Mouse (Mus musculus): ENCODE results near the gene Ccdc153.

Ccdc153 gene

DNA sequence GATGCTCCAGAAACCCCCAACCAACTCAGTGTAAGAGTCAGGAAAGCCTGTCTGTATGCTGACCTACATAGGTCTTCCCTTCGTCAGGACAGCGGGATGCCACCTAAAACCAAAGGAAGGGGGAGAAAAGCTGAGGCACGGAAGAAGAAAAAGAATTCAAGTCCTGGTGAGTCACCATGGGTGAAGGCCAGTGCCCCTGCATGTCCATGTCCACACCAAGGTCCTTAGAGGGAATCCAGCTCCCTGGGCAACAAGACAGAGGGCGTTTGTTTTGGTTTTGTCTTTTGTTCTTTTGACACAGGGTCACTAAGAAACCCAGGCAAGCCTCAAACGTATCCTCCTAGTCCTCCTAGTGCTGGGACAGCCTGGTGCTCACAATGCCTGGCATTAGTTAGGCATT lies 435 bp downstream of the Ccdc153 start:
- no peak for DNase-seq (ENCODE audit: low read depth, low spot score)

DNA sequence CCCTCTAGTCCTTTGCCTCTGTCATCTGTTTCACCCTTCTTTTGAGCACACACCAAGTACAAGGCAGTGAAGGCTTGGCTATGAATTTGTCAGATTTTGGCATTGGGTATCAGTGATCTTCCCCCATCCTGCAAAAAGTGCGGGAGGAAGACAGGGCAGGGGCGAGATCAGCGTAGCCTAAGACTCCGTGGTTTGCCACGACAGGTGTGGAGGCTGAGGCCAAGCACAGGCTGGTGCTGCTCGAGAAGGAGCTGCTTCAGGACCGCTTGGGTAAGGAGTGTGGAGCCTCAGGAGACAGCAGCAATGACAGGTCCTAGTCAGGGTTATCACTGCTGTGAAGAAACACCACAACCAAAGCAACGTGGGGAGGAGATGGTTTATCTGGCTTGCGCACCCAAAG lies 942 bp downstream of the Ccdc153 start:
- no peak for DNase-seq (ENCODE audit: low read depth, low spot score)

GRCm38 (mm10) chr9:44243621-44244020 lies 3.1 kb downstream of the Ccdc153 start:
- DNase-seq (ENCODE audit: low read depth, low spot score) = no peak

- no peak for DNase-seq (ENCODE audit: low read depth, low spot score)
Observed at GRCm38 (mm10) chr9:44247907-44248306, 7.4 kb downstream of the Ccdc153 start.

GRCm38 (mm10) chr9:44249181-44250146 lies 9.0 kb downstream of the Ccdc153 start:
- DNase-seq (ENCODE audit: low read depth, low spot score) = peak; percentile 71

- DNase-seq (ENCODE audit: low read depth, low spot score) = no peak
Observed at GRCm38 (mm10) chr9:44250445-44250844, 10.0 kb downstream of the Ccdc153 start.

GRCm38 (mm10) chr9:44251314-44251713 lies 10.8 kb downstream of the Ccdc153 start, which contains the start of gene Pdzd3:
Pdzd3 (minus strand) TSS chr9:44251471.
- no peak for DNase-seq (ENCODE audit: low read depth, low spot score)

- no peak for DNase-seq (ENCODE audit: low read depth, low spot score)
Observed at GRCm38 (mm10) chr9:44253441-44253840, 13.0 kb downstream of the Ccdc153 start.

DNA sequence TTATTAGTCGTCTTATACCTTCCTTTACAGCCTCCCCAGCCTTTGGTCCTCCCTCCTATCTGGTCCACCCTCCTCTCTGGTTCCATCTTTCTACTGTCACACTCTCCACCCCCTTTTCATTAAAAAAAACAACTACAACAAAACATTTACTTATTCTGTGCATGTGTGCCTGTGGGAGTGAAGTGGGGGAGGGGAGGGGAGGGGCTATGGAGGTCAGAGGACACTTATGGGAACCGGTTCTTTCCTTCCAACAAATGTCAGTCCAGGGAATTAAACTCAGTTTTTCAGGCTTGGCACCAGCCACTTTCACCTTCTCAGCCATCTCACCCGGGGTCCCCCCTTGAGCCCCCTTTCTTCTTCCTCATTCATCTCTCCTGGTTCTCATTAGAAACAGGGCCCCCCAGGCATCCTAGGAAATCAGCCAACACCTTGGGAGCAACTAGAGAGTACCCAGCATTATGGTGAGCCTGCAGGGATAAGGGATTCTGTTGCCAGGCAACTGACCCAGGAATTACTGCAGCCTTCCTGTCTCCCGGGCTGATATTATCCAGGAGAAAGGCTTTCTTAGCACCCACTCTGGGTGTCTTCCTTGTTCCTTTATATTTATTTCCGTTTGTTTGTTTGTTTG lies 14.1 kb downstream of the Ccdc153 start:
- DNase-seq (ENCODE audit: low read depth, low spot score) = no peak

- DNase-seq (ENCODE audit: low read depth, low spot score) = no peak
Observed at GRCm38 (mm10) chr9:44255136-44255521, 14.7 kb downstream of the Ccdc153 start.

GRCm38 (mm10) chr9:44256213-44256612 lies 15.7 kb downstream of the Ccdc153 start:
- no peak for DNase-seq (ENCODE audit: low read depth, low spot score)

DNA sequence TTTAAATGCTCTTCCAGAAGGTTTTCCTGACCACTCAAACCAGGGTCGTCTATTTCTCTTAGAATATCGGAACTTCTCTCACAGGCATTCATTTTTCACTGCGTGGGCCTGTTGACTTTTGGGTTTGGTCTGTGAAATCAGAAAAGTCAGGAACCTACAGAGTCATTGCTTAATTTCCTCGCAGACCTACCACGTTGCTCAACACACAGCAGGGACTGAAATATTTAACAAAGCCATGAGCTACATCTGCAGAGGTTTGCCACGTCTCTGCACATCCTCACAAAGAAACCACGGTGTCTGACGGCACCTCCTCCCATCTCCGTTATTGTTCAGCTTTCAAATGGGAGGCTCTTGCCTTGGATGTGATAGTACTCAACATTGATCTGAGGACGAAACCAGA lies 18.5 kb downstream of the Ccdc153 start:
- no peak for DNase-seq (ENCODE audit: low read depth, low spot score)

DNA sequence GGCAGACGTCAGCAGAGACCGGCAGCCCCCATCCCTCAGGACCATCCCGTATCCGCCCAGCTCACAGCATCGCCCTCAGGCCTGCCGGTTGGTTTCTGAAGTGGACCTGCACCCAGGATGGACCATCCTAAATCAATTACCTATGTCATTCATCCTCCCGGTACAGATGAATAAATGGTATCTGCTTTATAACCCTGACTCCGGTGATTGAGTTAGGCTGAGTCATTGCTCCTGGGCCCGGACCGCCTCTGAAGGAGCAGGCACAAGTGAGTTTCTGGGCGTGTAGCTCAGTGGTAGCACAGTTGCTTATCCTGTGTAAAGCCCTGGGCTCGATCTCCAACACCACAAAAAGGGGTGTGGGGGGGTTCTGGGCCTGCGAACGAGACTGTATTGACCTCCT lies 20.9 kb downstream of the Ccdc153 start:
- DNase-seq (ENCODE audit: low read depth, low spot score) = no peak

GRCm38 (mm10) chr9:44266478-44267226 lies 26.2 kb downstream of the Ccdc153 start:
- no peak for DNase-seq (ENCODE audit: low read depth, low spot score)

GRCm38 (mm10) chr9:44267319-44268026 lies 27.0 kb downstream of the Ccdc153 start:
- peak; percentile 44 for DNase-seq (ENCODE audit: low read depth, low spot score)

DNA sequence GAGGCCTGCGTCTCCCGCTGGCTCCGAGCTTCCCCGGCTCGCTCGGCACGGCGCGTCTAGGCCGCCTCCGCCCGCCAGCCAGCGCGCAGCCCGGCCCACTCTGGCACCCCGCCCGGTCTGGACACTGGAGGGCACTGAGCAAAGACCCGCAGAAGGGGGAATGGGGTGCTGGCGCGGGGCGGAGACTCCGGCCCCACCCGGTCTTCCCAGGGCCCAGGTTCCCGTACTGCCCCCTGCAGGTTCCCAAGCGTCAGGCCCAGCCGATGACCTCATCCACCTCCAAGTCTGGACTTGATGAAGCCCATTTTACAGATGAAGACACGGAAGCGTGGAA lies 27.5 kb downstream of the Ccdc153 start:
- DNase-seq (ENCODE audit: low read depth, low spot score) = peak; percentile 89

GRCm38 (mm10) chr9:44268432-44268831 lies 28.0 kb downstream of the Ccdc153 start, which contains the start of gene Nlrx1:
Nlrx1 (minus strand) TSS chr9:44268599.
- DNase-seq (ENCODE audit: low read depth, low spot score) = peak; percentile 47

GRCm38 (mm10) chr9:44269077-44269476 lies 28.6 kb downstream of the Ccdc153 start:
- peak; percentile 74 for DNase-seq (ENCODE audit: low read depth, low spot score)

DNA sequence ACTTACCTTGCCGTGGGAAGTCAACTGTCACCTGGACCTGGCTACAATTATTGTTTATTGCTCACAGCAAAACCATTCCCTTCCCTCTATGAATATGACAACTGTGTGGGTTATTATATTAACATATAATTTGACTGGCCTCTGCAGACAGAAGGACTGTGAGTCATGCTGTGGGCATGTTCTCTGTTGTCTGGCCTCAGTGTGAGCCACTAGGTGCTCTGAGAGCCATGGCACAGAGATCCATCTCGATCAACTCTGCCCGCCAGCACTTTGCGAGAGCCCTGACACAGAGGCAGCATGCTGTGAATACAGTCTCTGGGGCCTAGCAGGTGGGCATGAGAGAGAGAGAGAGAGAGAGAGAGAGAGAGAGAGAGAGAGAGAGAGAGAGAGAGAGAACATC lies 29.5 kb downstream of the Ccdc153 start:
- no peak for DNase-seq (ENCODE audit: low read depth, low spot score)

DNA sequence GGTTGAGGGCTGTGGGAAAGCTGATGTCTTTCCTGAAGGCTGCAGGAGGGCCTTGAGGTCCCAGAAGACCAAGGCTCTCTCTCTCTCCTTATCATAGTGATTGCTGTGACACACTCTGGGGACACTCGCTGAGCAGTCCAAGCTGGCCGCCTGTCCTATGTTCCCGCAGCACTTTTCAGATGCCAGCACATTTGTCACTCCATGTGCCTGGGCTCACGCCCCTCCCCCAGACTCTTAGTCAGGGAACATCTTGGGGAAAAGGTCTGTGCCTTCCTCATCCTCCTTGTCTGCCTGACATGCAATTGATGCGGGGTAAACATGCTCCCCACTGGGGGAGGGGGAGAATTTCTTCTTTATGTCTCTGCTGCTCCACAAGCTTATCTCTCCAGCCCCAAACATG lies 42.7 kb downstream of the Ccdc153 start:
- DNase-seq (ENCODE audit: low read depth, low spot score) = no peak

- DNase-seq (ENCODE audit: low read depth, low spot score) = no peak
Observed at GRCm38 (mm10) chr9:44286256-44286850, 45.9 kb downstream of the Ccdc153 start.

Data from R1 (cell line).